Mouse (Mus musculus) inflammation-experienced regulatory T-cells, adult 6 months (primary cell): ENCODE data around the gene Olfr701. TPM values are rescaled to one million over a fixed set of nuclear protein-coding genes. Genes with fewer than 3 reads are reported as not detected.

Source experiments
- ATAC-seq: one replicate; pipeline ENCODE4 v1.8.0; 2017
- polyA plus RNA-seq, 3 experiments: library from polyadenylated mRNA; unstranded; fragments of 100-300 nt; shearing (Covaris generic); gene quantifications; one replicate each; pipeline ENCODE4 v1.2.1; 2017

The Olfr701 gene
- polyA plus RNA-seq: not detected

DNA sequence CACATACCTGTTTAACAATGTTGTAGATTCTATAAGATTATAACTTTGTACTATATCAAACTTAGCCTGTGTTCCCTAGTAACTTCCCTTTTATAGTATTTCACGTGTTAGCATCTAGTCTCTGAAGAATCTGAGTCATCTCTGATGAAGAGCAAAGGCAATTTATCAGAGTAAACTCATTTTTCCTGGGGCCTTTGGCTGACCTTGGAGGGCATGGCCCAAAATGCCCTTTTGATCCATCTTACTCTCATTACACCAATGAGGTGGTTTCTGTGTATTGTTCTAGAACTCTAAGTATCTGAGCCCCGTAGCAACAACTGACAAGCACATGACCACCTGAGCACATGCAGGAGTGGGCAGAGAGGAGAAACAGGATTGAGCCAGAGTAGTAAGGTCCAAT, at the start of gene Olfr701:
Gene Olfr701 (plus strand): TSS at position 301 of the 400 bp plus-strand sequence.
- ATAC-seq: no peak

- ATAC-seq: no peak
Observed at GRCm38 (mm10) chr7:106788330-106788729, 25.6 kb upstream of the Olfr701 start.

GRCm38 (mm10) chr7:106793098-106793497, 20.8 kb upstream of the Olfr701 start, which contains the start of gene Olfr699:
TSS of gene Olfr699 (minus strand) at chr7:106793198.
- ATAC-seq: no peak

DNA sequence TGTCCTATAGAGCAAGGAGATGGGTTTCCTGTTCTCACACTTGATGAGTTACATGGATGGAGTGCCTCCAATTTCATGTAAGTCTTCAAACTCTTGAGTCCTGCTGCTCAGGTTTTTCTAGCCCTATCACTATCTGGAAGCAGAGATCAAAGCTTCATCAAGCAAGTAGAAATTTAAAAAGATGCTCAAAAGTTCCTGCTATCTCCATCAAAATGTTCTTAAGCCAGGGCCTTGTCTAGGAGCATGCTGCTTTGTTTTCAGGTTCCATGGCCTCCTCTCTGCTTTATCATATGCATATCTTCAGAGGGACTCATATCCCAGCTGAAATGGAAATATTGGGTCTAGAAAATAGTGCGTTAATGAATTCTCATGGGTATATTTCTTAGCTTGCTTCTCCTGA, 5.2 kb upstream of the Olfr701 start, which contains the start of gene Olfr700:
Gene Olfr700 (minus strand): TSS at position 101 of the 400 bp plus-strand sequence.
- ATAC-seq: no peak

DNA sequence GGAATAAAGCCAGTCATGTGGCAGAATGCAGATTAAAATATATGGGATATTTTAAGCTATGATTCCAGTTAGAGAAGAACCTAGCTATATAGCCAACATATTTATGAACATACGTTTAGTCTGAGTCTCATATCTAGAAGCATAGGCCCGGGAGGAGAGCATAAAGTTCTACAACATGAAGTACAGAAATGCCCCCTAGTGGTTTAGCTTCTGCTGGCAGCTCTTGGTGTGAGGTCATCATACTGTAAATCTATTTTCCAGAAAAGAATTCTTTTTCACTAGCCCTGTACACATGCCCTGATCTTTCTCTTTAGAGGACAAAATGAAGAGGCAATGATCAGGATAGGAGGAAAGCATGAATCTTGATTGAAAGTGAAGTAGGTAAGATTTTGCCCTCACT, 1.8 kb downstream of the Olfr701 start:
- ATAC-seq: peak; percentile 79

DNA sequence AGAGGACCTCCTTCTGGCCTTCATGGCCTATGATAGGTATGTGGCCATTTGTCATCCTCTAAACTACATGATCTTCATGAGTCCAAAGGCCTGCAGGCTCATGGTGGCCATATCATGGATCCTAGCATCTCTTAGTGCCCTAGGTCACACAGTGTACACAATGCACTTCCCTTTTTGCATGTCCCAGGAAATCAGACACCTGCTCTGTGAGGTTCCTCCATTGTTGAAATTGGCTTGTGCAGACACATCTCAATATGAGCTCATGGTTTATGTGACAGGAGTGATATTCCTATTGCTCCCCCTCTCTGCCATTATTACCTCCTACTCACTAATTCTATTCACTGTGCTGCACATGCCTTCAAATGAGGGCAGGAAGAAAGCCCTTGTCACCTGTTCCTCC, 4.5 kb downstream of the Olfr701 start:
- no peak for ATAC-seq

- ATAC-seq: no peak
Observed at GRCm38 (mm10) chr7:106833793-106834192, 19.9 kb downstream of the Olfr701 start, which contains the start of gene Olfr702. TSS of gene Olfr702 (minus strand) at chr7:106833893.

- ATAC-seq: no peak
Observed at GRCm38 (mm10) chr7:106843060-106843459, 29.1 kb downstream of the Olfr701 start, which contains the start of gene Olfr703. TSS of gene Olfr703 (plus strand) at chr7:106843360.

GRCm38 (mm10) chr7:106862885-106863284, 49.0 kb downstream of the Olfr701 start, which contains the start of gene Olfr704:
TSS of gene Olfr704 (plus strand) at chr7:106863185.
- ATAC-seq: no peak

Other genes with a start within 250 kb of the Olfr701 start
- gene Olfr693, start 133.5 kb upstream of the Olfr701 start, polyA plus RNA-seq: not detected
- gene Olfr694, start 122.3 kb upstream of the Olfr701 start, polyA plus RNA-seq: not detected
- gene Olfr695, start 97.7 kb upstream of the Olfr701 start, polyA plus RNA-seq: not detected
- not detected for gene Olfr697, start 71.7 kb upstream of the Olfr701 start, polyA plus RNA-seq
- not detected for gene Olfr698, start 58.7 kb upstream of the Olfr701 start, polyA plus RNA-seq
- under 1 TPM in 1 of 3 experiments, not detected in 2; 0.15 TPM for gene Olfr699, start 20.9 kb upstream of the Olfr701 start, polyA plus RNA-seq
- not detected for gene Olfr700, start 5.3 kb upstream of the Olfr701 start, polyA plus RNA-seq
- gene Olfr702, start 19.8 kb downstream of the Olfr701 start, polyA plus RNA-seq: not detected
- not detected for gene Olfr703, start 29.2 kb downstream of the Olfr701 start, polyA plus RNA-seq
- gene Olfr704, start 49.1 kb downstream of the Olfr701 start, polyA plus RNA-seq: not detected
- not detected for gene Olfr705, start 62.8 kb downstream of the Olfr701 start, polyA plus RNA-seq
- gene Olfr706, start 74.0 kb downstream of the Olfr701 start, polyA plus RNA-seq: not detected
- gene Olfr707, start 87.1 kb downstream of the Olfr701 start, polyA plus RNA-seq: not detected
- not detected for gene Olfr1532-ps1, start 93.9 kb downstream of the Olfr701 start, polyA plus RNA-seq
- not detected for gene Olfr709-ps1, start 118.1 kb downstream of the Olfr701 start, polyA plus RNA-seq
- gene Olfr710, start 134.2 kb downstream of the Olfr701 start, polyA plus RNA-seq: not detected
- gene Olfr6, start 149.8 kb downstream of the Olfr701 start, polyA plus RNA-seq: not detected
- gene Olfr711, start 161.3 kb downstream of the Olfr701 start, polyA plus RNA-seq: not detected
- not detected for gene Olfr2, start 191.9 kb downstream of the Olfr701 start, polyA plus RNA-seq
- not detected for gene Olfr713, start 217.0 kb downstream of the Olfr701 start, polyA plus RNA-seq